Mouse (Mus musculus) adrenal gland (tissue): Measurements from ENCODE around the gene Rfpl4.
"Not testable (repeated sequence)": the region's sequence is repeated elsewhere in the genome, so short reads cannot be mapped to it uniquely, and the experiment has no call there.

Source experiments
- intact Hi-C: fragments of 180-260 bp; cut with DNase I; formaldehyde crosslinking; loops from one replicate; pipeline ENCODE4 v1.15.1; 2025
- long read RNA-seq, 2 experiments: library from polyadenylated mRNA; unstranded; transcript quantifications; one replicate each; pipeline ENCODE4 v2.0.0; 2020; ENCODE audit warnings: borderline replicate concordance in 1 of 2; ENCODE audit not compliant: insufficient replicate concordance in 1 of 2

Gene Rfpl4
- long read RNA-seq, experiment 1, result 0 reads
- long read RNA-seq, experiment 2, result 0 reads

- intact Hi-C loops, result no loop called here
Observed at GRCm38 (mm10) chr7:5116850-5117249, at the start of gene Rfpl4. Rfpl4 (minus strand) TSS chr7:5116950.

- intact Hi-C loops, result not testable (repeated sequence)
Observed at GRCm38 (mm10) chr7:5149570-5149969, 32.8 kb upstream of the Rfpl4 start, which contains the start of gene Vmn1r55. Vmn1r55 (minus strand) TSS chr7:5149670.

- intact Hi-C loops, result loop anchor here (10.0 kb wide), 1 partner anchor 51 kb away; no protein-coding TSS in a partner anchor
Observed at GRCm38 (mm10) chr7:5125549-5126406, 9.0 kb upstream of the Rfpl4 start, which contains the start of gene Rasl2-9. Rasl2-9 (minus strand) TSS chr7:5125950.

- intact Hi-C loops, result loop anchor here (10.0 kb wide), 1 partner anchor 50 kb away; no protein-coding TSS in a partner anchor
Observed at GRCm38 (mm10) chr7:5125078-5125477, 8.3 kb upstream of the Rfpl4 start.

- intact Hi-C loops, result no loop called here
Observed at GRCm38 (mm10) chr7:5112701-5113100, 4.0 kb downstream of the Rfpl4 start.

GRCm38 (mm10) chr7:5109301-5109700 lies 7.4 kb downstream of the Rfpl4 start:
- intact Hi-C loops, result no loop called here

- intact Hi-C loops, result no loop called here
Observed at GRCm38 (mm10) chr7:5108272-5108671, 8.5 kb downstream of the Rfpl4 start.

GRCm38 (mm10) chr7:5102564-5102963 lies 14.2 kb downstream of the Rfpl4 start:
- intact Hi-C loops, result no loop called here

GRCm38 (mm10) chr7:5101066-5101663 lies 15.6 kb downstream of the Rfpl4 start:
- intact Hi-C loops, result no loop called here

GRCm38 (mm10) chr7:5099796-5100195 lies 17.0 kb downstream of the Rfpl4 start:
- intact Hi-C loops, result no loop called here

GRCm38 (mm10) chr7:5098769-5099168 lies 18.0 kb downstream of the Rfpl4 start:
- intact Hi-C loops, result no loop called here

- intact Hi-C loops, result no loop called here
Observed at GRCm38 (mm10) chr7:5092831-5093510, 23.8 kb downstream of the Rfpl4 start.

- intact Hi-C loops, result no loop called here
Observed at GRCm38 (mm10) chr7:5092381-5092780, 24.4 kb downstream of the Rfpl4 start.

- intact Hi-C loops, result no loop called here
Observed at GRCm38 (mm10) chr7:5091008-5091728, 25.6 kb downstream of the Rfpl4 start.

GRCm38 (mm10) chr7:5089853-5090252 lies 26.9 kb downstream of the Rfpl4 start:
- intact Hi-C loops, result no loop called here

- intact Hi-C loops, result no loop called here
Observed at GRCm38 (mm10) chr7:5087886-5088285, 28.9 kb downstream of the Rfpl4 start.

- intact Hi-C loops, result no loop called here
Observed at GRCm38 (mm10) chr7:5086921-5087440, 29.8 kb downstream of the Rfpl4 start.

- intact Hi-C loops, result no loop called here
Observed at GRCm38 (mm10) chr7:5085512-5085911, 31.2 kb downstream of the Rfpl4 start.

- intact Hi-C loops, result no loop called here
Observed at GRCm38 (mm10) chr7:5083325-5084105, 33.2 kb downstream of the Rfpl4 start.

GRCm38 (mm10) chr7:5081939-5082338 lies 34.8 kb downstream of the Rfpl4 start:
- intact Hi-C loops, result no loop called here
